Mouse (Mus musculus) lung, adult 2 months (tissue): ENCODE results near the gene Maml2. TPM values are rescaled to one million over a fixed set of nuclear protein-coding genes. Genes with fewer than 3 reads are reported as not detected.

Experiments used
- DNase-seq: peaks from one replicate; pipeline ENCODE4 v3.0.0; 2022
- H3K4me1 ChIP-seq: fragments of 200-500 bp; 2 replicates; pipeline ENCODE4 v1.6.1; 2011; ENCODE audit warnings: low read length; ENCODE audit not compliant: control insufficient read depth, insufficient read depth
- H3K4me3 ChIP-seq: fragments of 200-500 bp; replicated peaks from 2 replicates; pipeline ENCODE3; 2011; ENCODE audit warnings: low read depth, mild to moderate bottlenecking, control low read depth, low read length; ENCODE audit errors: extremely low read depth
- CTCF ChIP-seq: fragments of 200-500 bp; IDR thresholded peaks from 2 replicates; pipeline ENCODE4 v1.5.1; 2011; ENCODE audit warnings: mild to moderate bottlenecking, low read length, control low read depth; ENCODE audit not compliant: insufficient read depth
- POLR2A ChIP-seq: fragments of 200-500 bp; IDR thresholded peaks from 2 replicates; pipeline ENCODE4 v1.6.1; 2011; ENCODE audit warnings: low read depth, mild to moderate bottlenecking, control low read depth, low read length, borderline replicate concordance; ENCODE audit errors: extremely low read depth
- WGBS: fragments of 180-500 bp; shearing (Covaris S2); methylation state at CpG from one replicate; pipeline ENCODE4 v1.1.7; 2018; 5-methylcytosine and 5-hydroxymethylcytosine counted together
- polyA plus RNA-seq: library from polyadenylated mRNA; depleted of rRNA; stranded (reverse); fragments of >200 nt; gene quantifications from 2 replicates; pipeline ENCODE4 v1.2.3, GENCODE M21; 2012

Maml2 gene
- polyA plus RNA-seq, 1 experiment = 17.1 TPM

- Histone ChIP-seq H3K4me3 (no peak overlapping the region), H3K4me1 (peaks cover 14% of the 10 kb centered on the region)
- no peak for TF ChIP-seq POLR2A
- TF ChIP-seq CTCF = no peak
- WGBS = 60% methylated on average over 5 of the region's 5 CpGs
- DNase-seq = no peak
Measured at GRCm38 (mm10) chr9:13552380-13553052, 254.8 kb downstream of the Maml2 start.

GRCm38 (mm10) chr9:13554773-13555172 is 257.0 kb downstream of the Maml2 start:
- Histone ChIP-seq H3K4me3 (no peak overlapping the region), H3K4me1 (peaks cover 12% of the 10 kb centered on the region)
- TF ChIP-seq POLR2A (no peak), CTCF (no peak)
- 75% methylated on average over 5 of the region's 5 CpGs for WGBS
- DNase-seq = no peak

GRCm38 (mm10) chr9:13555973-13556481 is 258.3 kb downstream of the Maml2 start:
- no peak for DNase-seq
- TF ChIP-seq POLR2A (no peak), CTCF (no peak)
- Histone ChIP-seq H3K4me1 (peaks cover 8% of the 10 kb centered on the region), H3K4me3 (no peak overlapping the region)
- 81% methylated on average over 8 of the region's 8 CpGs for WGBS

- DNase-seq = no peak
Measured at GRCm38 (mm10) chr9:13556696-13557095, 258.9 kb downstream of the Maml2 start.

DNA sequence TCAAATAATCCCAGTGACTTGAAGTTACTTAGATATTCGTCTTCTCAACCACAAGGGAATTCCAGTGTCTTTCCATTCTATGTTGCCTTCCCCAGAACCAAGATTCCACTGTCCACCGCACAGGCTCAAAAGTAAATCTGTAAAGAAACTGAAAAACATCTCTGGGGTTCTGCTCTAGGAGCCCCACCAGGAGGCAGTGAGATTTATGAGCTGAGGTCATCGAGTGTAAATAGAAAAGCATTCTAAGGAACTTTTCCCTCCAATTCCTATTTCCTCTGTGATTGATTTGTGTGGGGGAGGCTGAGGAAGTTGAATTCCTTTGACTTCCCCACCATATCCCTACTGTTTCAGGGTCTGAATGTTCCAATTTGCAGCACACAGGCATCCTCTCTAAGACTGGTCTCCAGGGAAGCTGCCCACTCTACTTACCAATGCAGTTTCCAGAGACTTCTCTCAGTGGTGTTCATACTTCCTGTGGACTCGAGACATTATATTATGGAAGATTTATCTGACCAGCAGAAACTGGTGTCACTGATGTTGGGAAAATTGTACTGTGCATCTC is 261.1 kb downstream of the Maml2 start:
- no peak overlapping the region for H3K4me3 ChIP-seq
- H3K4me1 ChIP-seq = peaks cover 12% of the 10 kb centered on the region
- 59% methylated on average over 4 of the region's 4 CpGs for WGBS
- no peak for TF ChIP-seq POLR2A
- no peak for TF ChIP-seq CTCF
- no peak for DNase-seq

More at GRCm38 (mm10) chr9:13556696-13557095, 258.9 kb downstream of the Maml2 start:
- Histone ChIP-seq H3K4me1 (peaks cover 7% of the 10 kb centered on the region), H3K4me3 (no peak overlapping the region)
- TF ChIP-seq CTCF (no peak), POLR2A (no peak)
- 81% methylated on average over 3 of the region's 3 CpGs for WGBS

DNA sequence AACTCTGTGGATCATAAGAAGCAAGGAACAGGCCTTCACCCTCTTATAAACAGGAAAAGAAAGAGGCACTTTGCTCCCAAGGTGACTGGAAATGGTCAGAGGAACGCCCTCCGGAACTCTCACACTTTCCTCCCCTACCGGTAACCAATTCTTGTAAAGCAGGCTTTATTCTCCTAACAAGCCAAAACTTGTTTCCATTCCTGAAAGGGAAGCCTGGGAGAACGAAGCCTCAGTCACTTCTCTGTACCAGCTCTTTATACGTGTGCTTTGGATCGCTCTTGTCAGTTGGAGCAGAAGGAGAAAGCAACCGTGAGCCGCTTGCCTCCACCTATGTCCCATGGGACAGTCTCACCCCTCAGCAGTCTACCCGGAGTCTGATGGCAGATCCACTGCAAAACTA is 262.9 kb downstream of the Maml2 start:
- H3K4me3 ChIP-seq = no peak overlapping the region
- WGBS = 64% methylated on average over 9 of the region's 9 CpGs
- no peak for TF ChIP-seq POLR2A
- peaks cover 16% of the 10 kb centered on the region for H3K4me1 ChIP-seq
- no peak for DNase-seq

GRCm38 (mm10) chr9:13561335-13561734 is 263.6 kb downstream of the Maml2 start:
- DNase-seq = no peak
- Histone ChIP-seq H3K4me1 (peaks cover 16% of the 10 kb centered on the region), H3K4me3 (no peak overlapping the region)
- WGBS = 86% methylated on average over 1 of the region's 1 CpGs
- TF ChIP-seq POLR2A (no peak), CTCF (no peak)

DNA sequence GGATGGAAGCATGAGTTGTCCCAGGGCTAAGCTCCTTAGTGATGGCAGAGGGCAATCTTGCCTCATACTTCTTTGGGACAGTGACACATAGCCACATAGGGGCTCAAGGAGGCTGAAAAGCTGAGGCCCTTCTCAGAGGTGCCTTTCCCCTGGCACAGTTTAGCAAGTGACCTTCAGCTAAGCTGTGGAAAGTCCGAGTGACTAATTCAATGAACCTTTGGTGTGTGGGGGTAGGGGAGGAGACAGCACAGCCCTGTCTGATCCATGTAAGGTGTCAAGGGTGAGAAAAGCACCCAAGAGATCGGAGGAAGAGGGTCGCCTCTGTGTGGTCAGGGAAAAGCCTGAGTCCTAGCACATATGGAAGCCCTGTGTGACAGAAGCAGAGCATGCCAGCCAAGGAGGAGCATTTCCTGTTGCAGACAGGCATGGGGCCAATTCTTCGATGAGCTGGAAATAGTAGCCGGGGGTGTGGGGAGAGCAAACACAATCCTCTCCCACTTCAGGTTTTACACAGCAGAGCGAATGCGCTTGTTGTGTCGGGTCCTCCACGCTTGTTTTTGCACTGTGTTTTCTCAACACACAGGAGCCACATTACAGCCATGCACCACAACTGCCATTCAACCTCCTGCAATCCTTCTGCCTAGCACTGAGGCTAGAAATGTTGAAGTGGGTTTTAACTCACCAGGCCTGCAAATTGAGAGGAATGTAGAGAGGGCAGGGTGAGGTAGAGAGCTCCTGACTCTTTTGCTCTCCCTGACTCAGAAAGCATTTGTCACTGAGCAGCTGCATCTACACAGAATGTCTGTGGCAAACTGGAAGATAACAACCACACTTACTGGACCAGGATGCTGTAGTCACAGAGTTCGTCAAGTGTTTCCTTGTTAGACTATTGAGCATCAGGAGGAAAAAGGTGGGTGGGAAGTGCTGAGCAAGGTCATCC is 266.0 kb downstream of the Maml2 start:
- 11% methylated on average over 10 of the region's 10 CpGs for WGBS
- peak; percentile 45 for DNase-seq
- no peak for TF ChIP-seq CTCF
- no peak for TF ChIP-seq POLR2A
- Histone ChIP-seq H3K4me1 (peaks cover 13% of the 10 kb centered on the region), H3K4me3 (no peak overlapping the region)

DNA sequence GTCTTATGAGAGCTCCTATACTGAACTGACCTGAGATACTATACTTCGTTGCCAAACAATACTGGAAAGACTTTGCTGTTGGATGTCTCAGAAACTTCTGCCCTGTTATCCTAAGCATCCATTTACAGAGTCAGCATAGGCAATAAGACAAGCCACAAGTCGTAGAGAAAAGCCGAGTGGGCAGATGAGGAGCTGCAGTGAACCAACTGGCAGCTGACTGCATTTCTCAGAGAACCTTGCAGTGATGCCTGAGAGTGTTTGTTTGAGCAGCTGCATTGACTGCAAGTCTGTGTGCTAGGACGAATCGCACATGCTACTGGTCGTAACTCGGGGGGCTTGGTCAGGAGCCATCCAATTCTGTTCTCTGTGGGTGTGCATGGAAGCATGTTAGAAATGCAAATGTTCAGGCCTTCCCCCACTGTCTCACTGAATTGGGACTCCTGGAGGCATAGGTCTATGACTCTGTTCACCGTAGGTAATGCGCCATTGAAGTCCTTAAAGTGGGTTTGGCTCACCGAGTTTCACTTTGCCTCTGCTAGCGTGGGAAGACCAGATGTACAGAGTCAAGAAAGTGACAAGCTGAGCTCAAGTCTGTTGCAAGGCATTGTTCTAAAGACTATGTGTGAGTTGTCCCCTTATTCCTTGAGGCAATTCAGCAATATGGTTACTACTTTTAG is 267.7 kb downstream of the Maml2 start:
- 82% methylated on average over 11 of the region's 11 CpGs for WGBS
- no peak for TF ChIP-seq CTCF
- peaks cover 9% of the 10 kb centered on the region for H3K4me1 ChIP-seq
- DNase-seq = no peak
- no peak overlapping the region for H3K4me3 ChIP-seq
